Mouse (Mus musculus): Measurements from ENCODE around the gene Tram1l1.

GRCm38 (mm10) chr3:124319254-124319653 lies 1.4 kb upstream of the Tram1l1 start:
- TF ChIP-seq POLR2A (IDR thresholded peaks at IDR 0.05; ENCODE audit: borderline replicate concordance, extremely low read depth, insufficient read depth, insufficient read length, poor library complexity, severe bottlenecking): no peak
- no peak for TF ChIP-seq CTCF (IDR thresholded peaks at IDR 0.05; ENCODE audit: borderline replicate concordance, extremely low read depth, insufficient read depth, insufficient read length)
